In genomic region chr11:58281970-58282496, GRCm38 (mm10) we compare ENCODE assay signal across 22 mouse cellular contexts. TPM values are rescaled to one million over a fixed set of nuclear protein-coding genes. Genes with fewer than 3 reads are reported as not detected.
"Had no signal": no experiment of that assay in that cellular context is flagged by ENCODE, and none has a peak within 500 bp of the region (broad histone marks: within the 10 kb centered on the region; RNA-seq: fewer than 3 reads in every experiment).

No protein-coding gene starts in this region.

- H3K27me3 ChIP-seq: midbrain, embryonic 12.5 days; neural tube, embryonic 15.5 days; stomach, embryonic 15.5 days had no signal

- H3K4me2 ChIP-seq: limb, embryonic 12.5 days; midbrain, embryonic 12.5 days; neural tube, embryonic 15.5 days; stomach, embryonic 15.5 days had no signal

- H3K36me3 ChIP-seq: limb, embryonic 12.5 days; midbrain, embryonic 12.5 days; neural tube, embryonic 15.5 days; stomach, embryonic 15.5 days had no signal

- H3K27ac ChIP-seq: kidney, postnatal 0 days; layer of hippocampus, adult 2 months; limb, embryonic 12.5 days; liver, embryonic 14.5 days; midbrain, embryonic 12.5 days; neural tube, embryonic 15.5 days; stomach, embryonic 15.5 days had no signal

- H3K9me3 ChIP-seq: limb, embryonic 12.5 days; midbrain, embryonic 12.5 days; neural tube, embryonic 15.5 days; stomach, embryonic 15.5 days had no signal

- H3K4me3 ChIP-seq: layer of hippocampus, adult 2 months; limb, embryonic 12.5 days; midbrain, embryonic 12.5 days; neural tube, embryonic 15.5 days; stomach, embryonic 15.5 days had no signal

- H3K9ac ChIP-seq: limb, embryonic 12.5 days; liver, embryonic 14.5 days; midbrain, embryonic 12.5 days; neural tube, embryonic 15.5 days; stomach, embryonic 15.5 days had no signal

- H3K4me1 ChIP-seq: limb, embryonic 12.5 days; midbrain, embryonic 12.5 days; neural tube, embryonic 15.5 days; stomach, embryonic 15.5 days had no signal

- ATAC-seq: lung, postnatal 0 days had no signal

- DNase-seq: kidney, adult 8-10 months; kidney, postnatal 4 days; liver; lung, adult 2 months; lung, postnatal 4 days; right cerebral cortex, adult 18-20 months; spleen, adult 18-20 months; thymus, adult 2 months; thymus, postnatal 25 days had no signal

RNA-seq across cellular contexts. Expression of gene 4930438A08Rik, which starts 7.4 kb away (rescaled TPM):
- total RNA-seq: layer of hippocampus, adult 2 months; layer of hippocampus, postnatal 10 days; left cerebral cortex, postnatal 36 days; megakaryocyte-erythroid progenitor cell, adult 5-6 weeks had no signal
- polyA plus RNA-seq: limb, embryonic 12.5 days; midbrain, postnatal 0 days; neural tube, embryonic 11.5 days; neural tube, embryonic 15.5 days had no signal
